Comparison of ENCODE assay signal across 7 mouse cellular contexts in the genomic region with DNA sequence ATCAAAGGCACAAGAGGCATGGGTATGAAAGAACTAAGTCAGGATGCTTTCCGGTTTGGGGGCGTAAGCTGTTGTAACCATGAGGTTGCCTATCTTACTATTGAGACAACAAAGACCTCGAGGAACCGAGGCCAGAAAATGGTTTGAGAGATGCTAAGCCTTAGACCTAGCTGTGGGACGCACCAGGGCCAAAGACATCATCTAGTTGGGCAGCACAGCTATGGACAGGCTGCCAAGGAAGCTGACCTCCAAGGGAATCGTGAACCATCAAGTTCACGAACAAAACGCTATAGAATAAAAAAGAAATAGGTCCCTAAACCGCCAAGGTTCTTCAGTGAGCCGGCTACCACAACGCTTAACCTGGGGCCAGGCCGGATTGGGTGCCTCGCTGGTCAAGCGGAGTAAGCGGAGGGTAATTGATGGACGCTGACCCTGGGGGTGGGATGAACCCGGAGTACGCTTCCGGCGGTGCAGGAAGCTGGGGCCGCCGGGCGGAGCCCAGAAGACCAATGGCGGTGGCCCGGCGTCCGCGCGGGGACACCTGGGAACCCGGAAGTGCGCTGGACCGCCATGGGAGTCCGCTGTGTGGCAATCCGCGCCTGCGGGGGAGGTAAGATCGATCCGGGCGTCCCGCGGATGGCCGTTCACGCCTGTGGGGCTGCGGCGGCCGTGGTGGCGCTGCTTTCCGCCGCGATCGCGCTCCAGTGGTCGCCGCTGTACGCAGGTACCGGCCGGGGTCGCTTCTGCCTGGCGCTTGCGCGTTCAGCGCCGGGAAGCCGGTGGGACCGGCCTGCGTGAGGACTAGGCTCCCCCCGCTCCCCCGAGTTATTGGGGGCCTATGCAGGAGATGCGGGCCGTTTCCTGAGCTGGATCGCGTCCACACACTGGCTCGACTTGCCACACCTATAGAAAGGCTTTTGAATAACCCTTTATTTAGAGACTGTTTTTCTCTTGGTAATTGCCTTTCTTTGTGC. TPM values are rescaled to one million over a fixed set of nuclear protein-coding genes. Genes with fewer than 3 reads are reported as not detected.
DNase-seq lines count a peak whose midpoint lies in the region; ATAC-seq and TF ChIP-seq lines count a peak whose summit lies in the region.

A gene (plus strand): TSS at position 490 of the 974 bp plus-strand sequence.

- peak within 1 kb of the TSS; percentile 81 for H3K9ac ChIP-seq in limb, embryonic 12.5 days (replicated peaks)
- H3K9ac ChIP-seq in midbrain, embryonic 15.5 days, result peak within 1 kb of the TSS; percentile 90

- no peaks in the 10 kb centered on the region for H3K9me3 ChIP-seq in embryonic facial prominence, embryonic 10.5 days
- H3K9me3 ChIP-seq in limb, embryonic 12.5 days, result no peaks in the 10 kb centered on the region
- no peaks in the 10 kb centered on the region for H3K9me3 ChIP-seq in midbrain, embryonic 15.5 days

- peak within 1 kb of the TSS; percentile 94 for H3K27ac ChIP-seq in embryonic facial prominence, embryonic 10.5 days (replicated peaks)
- peak within 1 kb of the TSS; percentile 75 for H3K27ac ChIP-seq in limb, embryonic 12.5 days
- H3K27ac ChIP-seq in midbrain, embryonic 15.5 days, result peak within 1 kb of the TSS; percentile 85
- H3K27ac ChIP-seq in spleen, adult 2 months (ENCODE audit: insufficient read depth, low read length), result peak within 1 kb of the TSS; percentile 64

- H3K27me3 ChIP-seq in embryonic facial prominence, embryonic 10.5 days (replicated peaks; ENCODE audit: low read depth, poor library complexity, severe bottlenecking), result peaks cover 5% of the 10 kb centered on the region; the same call in 1 of the 2 replicates
- peaks cover 5% of the 10 kb centered on the region for H3K27me3 ChIP-seq in limb, embryonic 12.5 days
- peaks cover 13% of the 10 kb centered on the region; the same call in 1 of the 2 replicates for H3K27me3 ChIP-seq in midbrain, embryonic 15.5 days (replicated peaks)
- H3K27me3 ChIP-seq in spleen, adult 2 months (ENCODE audit: control insufficient read depth, insufficient read depth, low read length), result no peaks in the 10 kb centered on the region

- H3K4me1 ChIP-seq in embryonic facial prominence, embryonic 10.5 days, result peaks cover 17% of the 10 kb centered on the region
- H3K4me1 ChIP-seq in limb, embryonic 12.5 days (replicated peaks), result peaks cover 14% of the 10 kb centered on the region
- peaks cover 19% of the 10 kb centered on the region for H3K4me1 ChIP-seq in midbrain, embryonic 15.5 days
- peaks cover 8% of the 10 kb centered on the region for H3K4me1 ChIP-seq in spleen, adult 2 months (ENCODE audit: control insufficient read depth, insufficient read depth, insufficient read length)

- WGBS in embryonic facial prominence, embryonic 10.5 days, result 4% methylated on average over 73 of the region's 73 CpGs
- 4% methylated on average over 73 of the region's 73 CpGs for WGBS in limb, embryonic 12.5 days
- 3% methylated on average over 73 of the region's 73 CpGs for WGBS in midbrain, embryonic 15.5 days
- 4% methylated on average over 72 of the region's 73 CpGs for WGBS in spleen, adult 2 months

- ATAC-seq in granulocyte monocyte progenitor cell, adult 5-6 weeks (replicated peaks; ENCODE audit: poor library complexity, severe bottlenecking), result peak; percentile 99
- ATAC-seq in limb, embryonic 12.5 days (ENCODE audit: insufficient number of reproducible peaks, insufficient read depth, low FRiP score, low TSS enrichment, low read depth), result peak; percentile 96
- ATAC-seq in midbrain, embryonic 15.5 days (replicated peaks), result peak; percentile 98

- H3K4me2 ChIP-seq in limb, embryonic 12.5 days, result peak within 1 kb of the TSS; percentile 76
- peak within 1 kb of the TSS; percentile 71 for H3K4me2 ChIP-seq in midbrain, embryonic 15.5 days

- peak within 1 kb of the TSS; percentile 98 for H3K4me3 ChIP-seq in embryonic facial prominence, embryonic 10.5 days
- H3K4me3 ChIP-seq in limb, embryonic 12.5 days (replicated peaks), result peak within 1 kb of the TSS; percentile 94
- H3K4me3 ChIP-seq in midbrain, embryonic 15.5 days, result peak within 1 kb of the TSS; percentile 78
- H3K4me3 ChIP-seq in spleen, adult 2 months (ENCODE audit: extremely low read depth, insufficient read depth, insufficient read length), result peak within 1 kb of the TSS; percentile 80

- peak; percentile 96 for DNase-seq in adrenal gland, postnatal 14 days
- peak; percentile 94 for DNase-seq in embryonic facial prominence, embryonic 10.5 days (ENCODE audit: low spot score)
- peak; percentile 90 for DNase-seq in kidney, adult 11 months
- peak; percentile 60 to 86 for DNase-seq in spleen, adult 2 months (ENCODE audit: low read depth in 1 of 2, low spot score in 2 of 2)

- no peak for TF ChIP-seq CTCF in spleen, adult 2 months (IDR thresholded peaks at IDR 0.05; ENCODE audit: extremely low read depth, insufficient read depth, insufficient read length, insufficient replicate concordance)

- peaks cover 22% of the 10 kb centered on the region for H3K36me3 ChIP-seq in embryonic facial prominence, embryonic 10.5 days (replicated peaks)
- H3K36me3 ChIP-seq in limb, embryonic 12.5 days, result peaks cover 14% of the 10 kb centered on the region; the same call in 1 of the 2 replicates
- H3K36me3 ChIP-seq in midbrain, embryonic 15.5 days (replicated peaks), result no peaks in the 10 kb centered on the region
- no peaks in the 10 kb centered on the region for H3K36me3 ChIP-seq in spleen, adult 2 months (ENCODE audit: control insufficient read depth, insufficient read depth, low read length)

- TF ChIP-seq POLR2A in spleen, adult 2 months (IDR thresholded peaks at IDR 0.05; ENCODE audit: low read depth, low read length), result peak; percentile 60; the same call in 1 of the 2 replicates

RNA-seq across cellular contexts. Expression of the gene that starts here (rescaled TPM):
- 61.8 and 67.6 TPM in 2 replicates for total RNA-seq in adrenal gland, postnatal 14 days (2021)
- 106 and 114 TPM in 2 replicates for polyA plus RNA-seq in embryonic facial prominence, embryonic 10.5 days (2016; fragmentation: Nextera tagmentation; extraction: Ambion mirVana)
- total RNA-seq in granulocyte monocyte progenitor cell, adult 5-6 weeks (2014; fragmentation: Nextera tagmentation), result 69.3 and 72.1 TPM in 2 replicates
- total RNA-seq in granulocyte monocyte progenitor cell, adult 5-6 weeks (2017), result 58.3 and 70.2 TPM in 2 replicates
- 116 and 121 TPM in 2 replicates for polyA plus RNA-seq in limb, embryonic 12.5 days (2016; fragmentation: Nextera tagmentation; extraction: Ambion mirVana)
- 140 and 153 TPM in 2 replicates for polyA plus RNA-seq in midbrain, embryonic 15.5 days (2015; fragmentation: Nextera tagmentation; extraction: Ambion mirVana)
- 57.0 and 61.6 TPM in 2 replicates for polyA plus RNA-seq in spleen, adult 2 months (2012; rRNA removed)

Comparison
In these comparisons a context has a peak if more than half of its experiments do, and no peak if none do; other contexts are left out.
1. Peak in every context shown above with its lines: DNase-seq, ATAC-seq, H3K4me3 ChIP-seq and H3K27ac ChIP-seq.